Mouse (Mus musculus): ENCODE data around the gene Slc25a23. TPM values are rescaled to one million over a fixed set of nuclear protein-coding genes. Genes with fewer than 3 reads are reported as not detected.

Slc25a23 gene
- polyA plus RNA-seq, 1 experiment = 0.26 TPM

- H3K27me3 ChIP-seq (ENCODE audit: control insufficient read depth) = peaks cover 16% of the 10 kb centered on the region
- peaks cover 17% of the 10 kb centered on the region for H3K4me1 ChIP-seq (ENCODE audit: control insufficient read depth)
- no peaks in the 10 kb centered on the region for H3K9me3 ChIP-seq (ENCODE audit: control insufficient read depth, low read length)
- no peak for TF ChIP-seq TAL1 (IDR thresholded peaks at IDR 0.05; ENCODE audit: low read length)
- no peak for TF ChIP-seq GATA1 (IDR thresholded peaks at IDR 0.05; ENCODE audit: low read length)
- H3K36me3 ChIP-seq (ENCODE audit: control insufficient read depth) = no peaks in the 10 kb centered on the region
- H3K4me3 ChIP-seq (replicated peaks) = no peak overlapping the region
Observed at GRCm38 (mm10) chr17:57099629-57100325, 40.1 kb upstream of the Slc25a23 start.

GRCm38 (mm10) chr17:57098321-57098720 lies 38.7 kb upstream of the Slc25a23 start:
- peaks cover 19% of the 10 kb centered on the region for H3K4me1 ChIP-seq (ENCODE audit: control insufficient read depth)
- no peaks in the 10 kb centered on the region for H3K9me3 ChIP-seq (ENCODE audit: control insufficient read depth, low read length)
- no peaks in the 10 kb centered on the region for H3K36me3 ChIP-seq (ENCODE audit: control insufficient read depth)
- H3K4me3 ChIP-seq (replicated peaks) = no peak overlapping the region
- TF ChIP-seq TAL1 (IDR thresholded peaks at IDR 0.05; ENCODE audit: low read length) = no peak
- TF ChIP-seq GATA1 (IDR thresholded peaks at IDR 0.05; ENCODE audit: low read length) = no peak
- H3K27me3 ChIP-seq (ENCODE audit: control insufficient read depth) = peaks cover 3% of the 10 kb centered on the region; the same call in 1 of the 2 replicates

DNA sequence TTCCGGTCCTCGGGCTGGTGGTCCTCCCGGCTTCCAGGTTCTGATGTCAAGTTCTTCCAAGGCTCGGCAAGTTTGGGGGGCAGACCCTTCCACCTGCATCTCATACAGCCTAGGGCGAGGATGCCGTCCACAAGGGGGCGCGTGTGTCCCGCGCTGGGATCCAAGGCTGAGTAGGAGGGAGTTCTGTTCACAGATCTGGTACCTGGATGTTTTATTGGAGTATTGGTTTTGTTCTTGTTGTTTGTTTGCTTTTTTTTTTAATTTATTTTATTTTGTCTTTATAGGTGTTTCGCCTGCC lies 36.9 kb upstream of the Slc25a23 start:
- Histone ChIP-seq H3K9me3 (ENCODE audit: control insufficient read depth, low read length) (no peaks in the 10 kb centered on the region), H3K36me3 (ENCODE audit: control insufficient read depth) (no peaks in the 10 kb centered on the region), H3K4me1 (ENCODE audit: control insufficient read depth) (peaks cover 19% of the 10 kb centered on the region), H3K27me3 (ENCODE audit: control insufficient read depth) (peaks cover 3% of the 10 kb centered on the region; the same call in 1 of the 2 replicates), H3K4me3 (replicated peaks) (no peak overlapping the region)
- TF ChIP-seq TAL1 (IDR thresholded peaks at IDR 0.05; ENCODE audit: low read length) (no peak), GATA1 (IDR thresholded peaks at IDR 0.05; ENCODE audit: low read length) (no peak)

GRCm38 (mm10) chr17:57095855-57096622 lies 36.4 kb upstream of the Slc25a23 start:
- Histone ChIP-seq H3K36me3 (ENCODE audit: control insufficient read depth) (no peaks in the 10 kb centered on the region), H3K27me3 (ENCODE audit: control insufficient read depth) (peaks cover 3% of the 10 kb centered on the region; the same call in 1 of the 2 replicates), H3K9me3 (ENCODE audit: control insufficient read depth, low read length) (no peaks in the 10 kb centered on the region), H3K4me3 (replicated peaks) (no peak overlapping the region), H3K4me1 (ENCODE audit: control insufficient read depth) (peaks cover 19% of the 10 kb centered on the region)
- TF ChIP-seq TAL1 (IDR thresholded peaks at IDR 0.05; ENCODE audit: low read length) (no peak), GATA1 (IDR thresholded peaks at IDR 0.05; ENCODE audit: low read length) (no peak)

DNA sequence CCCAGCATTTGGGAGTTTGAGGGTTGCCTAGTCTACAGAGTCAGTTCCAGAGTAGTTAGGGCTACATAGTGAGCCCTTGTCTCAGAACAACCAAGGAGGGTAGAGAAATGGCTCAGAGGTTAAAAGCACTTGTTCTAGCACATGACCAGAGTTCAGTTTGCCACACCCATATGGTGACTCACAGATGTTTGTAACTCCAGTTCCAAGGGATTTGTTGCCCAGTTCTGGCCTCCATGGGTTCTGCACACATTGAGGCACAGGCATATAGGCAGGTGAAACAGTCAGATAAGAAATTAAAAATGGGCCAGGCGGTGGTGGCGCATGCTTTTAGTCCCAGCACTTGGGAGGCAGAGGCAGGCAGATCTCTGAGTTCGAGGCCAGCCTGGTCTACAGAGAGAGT lies 34.6 kb upstream of the Slc25a23 start:
- no peaks in the 10 kb centered on the region for H3K9me3 ChIP-seq (ENCODE audit: control insufficient read depth, low read length)
- no peak overlapping the region for H3K4me3 ChIP-seq (replicated peaks)
- peaks cover 3% of the 10 kb centered on the region; the same call in 1 of the 2 replicates for H3K27me3 ChIP-seq (ENCODE audit: control insufficient read depth)
- peaks cover 10% of the 10 kb centered on the region for H3K4me1 ChIP-seq (ENCODE audit: control insufficient read depth)
- TF ChIP-seq GATA1 (IDR thresholded peaks at IDR 0.05; ENCODE audit: low read length) (no peak), TAL1 (IDR thresholded peaks at IDR 0.05; ENCODE audit: low read length) (no peak)
- no peaks in the 10 kb centered on the region for H3K36me3 ChIP-seq (ENCODE audit: control insufficient read depth)

GRCm38 (mm10) chr17:57087049-57087832 lies 27.6 kb upstream of the Slc25a23 start, which contains the start of gene Tubb4a:
Gene Tubb4a (minus strand): TSS chr17:57087782.
- H3K4me1 ChIP-seq (ENCODE audit: control insufficient read depth) = no peaks in the 10 kb centered on the region
- peaks cover 25% of the 10 kb centered on the region for H3K27me3 ChIP-seq (ENCODE audit: control insufficient read depth)
- no peaks in the 10 kb centered on the region for H3K36me3 ChIP-seq (ENCODE audit: control insufficient read depth)
- no peak for TF ChIP-seq GATA1 (IDR thresholded peaks at IDR 0.05; ENCODE audit: low read length)
- TF ChIP-seq TAL1 (IDR thresholded peaks at IDR 0.05; ENCODE audit: low read length) = no peak
- H3K9me3 ChIP-seq (ENCODE audit: control insufficient read depth, low read length) = no peaks in the 10 kb centered on the region
- no peak within 1 kb of the TSS for H3K4me3 ChIP-seq (replicated peaks)

DNA sequence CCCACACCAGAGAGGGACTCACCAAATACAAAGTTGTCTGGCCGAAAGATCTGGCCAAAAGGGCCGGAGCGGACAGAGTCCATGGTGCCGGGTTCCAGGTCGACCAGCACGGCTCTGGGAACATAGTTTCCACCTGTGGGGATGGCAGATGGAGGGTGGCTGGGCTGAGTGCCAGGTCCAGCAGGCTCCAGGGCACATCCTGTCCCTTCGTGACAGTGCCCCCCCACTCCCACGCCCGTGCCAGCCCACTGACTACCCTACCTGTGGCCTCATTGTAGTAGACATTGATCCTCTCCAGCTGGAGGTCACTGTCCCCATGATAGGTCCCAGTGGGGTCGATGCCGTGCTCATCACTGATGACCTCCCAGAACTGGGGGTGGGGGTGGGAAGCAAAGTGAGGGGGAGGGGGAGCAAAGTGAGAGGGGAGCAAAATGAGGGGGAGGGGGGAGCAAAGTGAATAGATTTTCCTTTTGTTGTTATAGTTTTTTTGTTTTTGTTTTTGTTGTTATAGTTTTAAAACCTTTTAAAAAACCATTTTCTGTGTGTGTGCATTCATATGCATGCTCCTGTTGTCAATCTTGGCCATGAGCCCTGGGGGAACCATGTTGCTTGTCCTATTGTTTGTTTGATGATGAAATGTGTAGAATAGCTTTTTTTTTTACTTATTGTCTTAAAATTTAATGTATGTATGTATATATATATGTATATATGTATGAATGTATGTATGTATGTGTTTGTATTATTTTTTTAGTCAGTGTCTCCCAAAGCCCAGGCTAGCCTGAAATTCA lies 26.5 kb upstream of the Slc25a23 start:
- H3K27me3 ChIP-seq (ENCODE audit: control insufficient read depth) = peaks cover 25% of the 10 kb centered on the region
- H3K36me3 ChIP-seq (ENCODE audit: control insufficient read depth) = no peaks in the 10 kb centered on the region
- no peak for TF ChIP-seq GATA1 (IDR thresholded peaks at IDR 0.05; ENCODE audit: low read length)
- no peak for TF ChIP-seq TAL1 (IDR thresholded peaks at IDR 0.05; ENCODE audit: low read length)
- H3K4me1 ChIP-seq (ENCODE audit: control insufficient read depth) = no peaks in the 10 kb centered on the region
- no peaks in the 10 kb centered on the region for H3K9me3 ChIP-seq (ENCODE audit: control insufficient read depth, low read length)
- no peak overlapping the region for H3K4me3 ChIP-seq (replicated peaks)

DNA sequence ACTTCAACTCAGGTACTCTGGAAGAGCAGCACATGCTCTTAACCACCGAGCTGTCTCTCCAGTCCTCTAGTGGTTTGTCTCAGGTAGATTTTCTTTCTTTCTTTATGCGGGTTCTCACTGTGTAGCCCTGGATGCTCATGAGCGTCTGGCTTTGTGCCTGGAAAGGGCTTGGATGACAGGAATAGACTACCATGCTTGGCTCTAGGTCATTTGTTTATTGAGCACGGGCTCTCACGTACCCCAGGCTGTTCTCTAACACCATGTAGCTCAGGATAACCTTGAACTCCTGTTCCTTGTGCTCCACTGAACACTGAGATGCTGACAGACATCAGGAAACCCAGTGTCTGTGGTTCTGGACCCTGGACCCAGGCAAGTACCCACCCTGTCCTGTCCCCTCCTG lies 22.8 kb upstream of the Slc25a23 start:
- H3K4me3 ChIP-seq (replicated peaks) = no peak overlapping the region
- no peaks in the 10 kb centered on the region for H3K9me3 ChIP-seq (ENCODE audit: control insufficient read depth, low read length)
- H3K27me3 ChIP-seq (ENCODE audit: control insufficient read depth) = peaks cover 12% of the 10 kb centered on the region
- H3K36me3 ChIP-seq (ENCODE audit: control insufficient read depth) = no peaks in the 10 kb centered on the region
- no peaks in the 10 kb centered on the region; the same call in 1 of the 2 replicates for H3K4me1 ChIP-seq (ENCODE audit: control insufficient read depth)
- no peak for TF ChIP-seq GATA1 (IDR thresholded peaks at IDR 0.05; ENCODE audit: low read length)
